Mouse (Mus musculus): ENCODE data around the gene Myo1f. TPM values are rescaled to one million over a fixed set of nuclear protein-coding genes. Genes with fewer than 3 reads are reported as not detected.
A peak's percentile ranks its signal among the peaks of the same experiment; 100 is the strongest.

The Myo1f gene
- polyA plus RNA-seq, 1 experiment: 5.1 TPM

DNA sequence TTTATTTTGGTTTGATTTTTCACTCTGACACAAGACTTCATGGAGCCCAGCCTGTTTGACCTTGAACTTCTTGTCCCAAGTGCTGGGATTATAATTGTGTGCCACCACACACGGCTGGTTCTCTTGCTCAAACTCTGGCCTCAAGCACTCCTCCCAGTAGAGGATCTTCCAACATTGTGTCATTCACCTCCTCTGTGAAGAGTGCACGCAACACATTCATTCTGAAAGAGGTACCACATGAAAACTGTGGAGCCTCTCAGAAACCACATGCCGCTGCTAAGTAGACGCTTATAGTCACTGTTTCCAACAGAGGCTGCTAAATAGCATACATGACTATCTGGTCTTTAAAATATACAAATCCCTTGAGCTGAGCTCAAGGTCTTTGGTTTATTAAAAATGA lies 3.4 kb upstream of the Myo1f start:
- H3K36me3 ChIP-seq (ENCODE audit: control insufficient read depth, insufficient read depth, low read length): peaks cover 1% of the 10 kb centered on the region; the same call in 1 of the 2 replicates
- no peak overlapping the region for H3K27ac ChIP-seq (ENCODE audit: insufficient read depth, low read depth, low read length)
- TF ChIP-seq POLR2A (IDR thresholded peaks at IDR 0.05; ENCODE audit: low read depth, low read length) (no peak), CTCF (IDR thresholded peaks at IDR 0.05; ENCODE audit: extremely low read depth, insufficient read length, insufficient replicate concordance, low read depth, low read length) (no peak)
- H3K4me1 ChIP-seq (ENCODE audit: control insufficient read depth, insufficient read depth, insufficient read length, low read length): no peaks in the 10 kb centered on the region
- 74% methylated on average over 4 of the region's 4 CpGs for WGBS
- no peak overlapping the region for H3K4me3 ChIP-seq (ENCODE audit: low read depth, low read length)
- H3K27me3 ChIP-seq (ENCODE audit: control insufficient read depth, insufficient read depth, low read length): no peaks in the 10 kb centered on the region

DNA sequence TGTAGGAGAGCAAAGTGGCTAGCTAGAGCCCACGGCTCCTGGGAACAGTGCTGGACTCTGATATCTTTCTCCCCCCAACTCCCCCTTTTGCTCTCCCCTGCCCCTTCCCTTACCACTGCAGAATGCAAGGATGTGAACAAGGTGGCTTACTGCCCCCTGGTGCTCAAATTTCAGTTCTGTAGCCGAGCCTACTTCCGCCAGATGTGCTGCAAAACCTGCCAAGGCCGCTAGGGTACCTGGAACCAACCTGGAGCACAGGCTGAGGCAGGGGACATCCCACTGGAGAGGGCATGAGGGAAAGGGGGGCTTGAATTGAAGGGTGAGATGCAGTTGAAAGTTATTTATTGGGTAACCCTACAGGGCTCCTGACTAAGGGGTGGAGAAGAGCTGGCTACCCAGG lies 2.5 kb upstream of the Myo1f start:
- Histone ChIP-seq H3K4me3 (ENCODE audit: low read depth, low read length) (no peak overlapping the region), H3K27me3 (ENCODE audit: control insufficient read depth, insufficient read depth, low read length) (no peaks in the 10 kb centered on the region), H3K4me1 (ENCODE audit: control insufficient read depth, insufficient read depth, insufficient read length, low read length) (no peaks in the 10 kb centered on the region), H3K27ac (ENCODE audit: insufficient read depth, low read depth, low read length) (no peak overlapping the region), H3K36me3 (ENCODE audit: control insufficient read depth, insufficient read depth, low read length) (peaks cover 1% of the 10 kb centered on the region; the same call in 1 of the 2 replicates)
- 58% methylated on average over 4 of the region's 4 CpGs for WGBS
- TF ChIP-seq CTCF (IDR thresholded peaks at IDR 0.05; ENCODE audit: extremely low read depth, insufficient read length, insufficient replicate concordance, low read depth, low read length) (peak; percentile 57; the same call in 1 of the 2 replicates), POLR2A (IDR thresholded peaks at IDR 0.05; ENCODE audit: low read depth, low read length) (no peak)

DNA sequence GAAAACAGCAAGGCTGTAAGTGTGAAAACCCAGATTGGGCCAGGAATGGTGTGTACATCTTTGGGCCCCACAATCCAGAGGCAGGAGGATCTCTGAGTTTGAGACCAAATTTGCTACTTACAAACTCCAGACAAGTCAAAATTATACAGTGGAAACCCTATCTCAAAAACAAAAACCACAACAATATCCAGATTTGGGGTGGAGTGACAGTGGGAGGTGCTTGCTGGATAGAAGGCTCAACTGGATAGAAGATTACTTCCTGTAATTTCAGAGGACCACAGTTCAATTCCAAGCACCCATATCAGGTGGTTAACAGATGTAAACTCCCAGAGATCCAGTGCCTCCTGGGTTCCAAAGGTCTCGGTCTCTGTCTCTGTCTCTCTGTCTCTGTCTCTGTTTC lies 971 bp upstream of the Myo1f start:
- WGBS: 95% methylated on average over 1 of the region's 1 CpGs
- 0 out of 2 replicates have a peak, but pooled peaks cover 1% of the 10 kb centered on the region for H3K36me3 ChIP-seq (ENCODE audit: control insufficient read depth, insufficient read depth, low read length)
- H3K4me1 ChIP-seq (ENCODE audit: control insufficient read depth, insufficient read depth, insufficient read length, low read length): no peaks in the 10 kb centered on the region
- no peak for TF ChIP-seq CTCF (IDR thresholded peaks at IDR 0.05; ENCODE audit: extremely low read depth, insufficient read length, insufficient replicate concordance, low read depth, low read length)
- no peak for TF ChIP-seq POLR2A (IDR thresholded peaks at IDR 0.05; ENCODE audit: low read depth, low read length)
- no peaks in the 10 kb centered on the region for H3K27me3 ChIP-seq (ENCODE audit: control insufficient read depth, insufficient read depth, low read length)
- no peak overlapping the region for H3K27ac ChIP-seq (ENCODE audit: insufficient read depth, low read depth, low read length)
- H3K4me3 ChIP-seq (ENCODE audit: low read depth, low read length): no peak overlapping the region

DNA sequence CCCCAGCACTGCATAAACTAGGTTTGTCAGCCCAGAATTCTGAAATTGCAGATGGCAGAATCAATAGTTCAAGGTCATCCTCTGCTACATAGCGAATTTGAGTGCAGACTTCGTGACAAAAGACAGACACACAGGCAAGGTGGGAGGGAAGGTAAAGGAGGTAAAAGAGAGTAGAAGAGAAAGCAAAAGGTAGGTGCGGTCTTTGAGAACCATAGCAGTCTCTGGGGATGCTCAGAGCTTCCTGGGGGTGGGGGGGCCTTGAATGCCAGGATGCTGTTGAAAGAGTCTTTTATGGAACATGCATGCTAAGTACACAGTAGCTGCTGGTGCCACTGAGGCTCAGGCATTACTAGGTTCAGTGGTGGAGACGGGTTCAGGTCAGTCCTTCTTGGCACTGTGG lies 2.4 kb downstream of the Myo1f start:
- TF ChIP-seq CTCF (IDR thresholded peaks at IDR 0.05; ENCODE audit: extremely low read depth, insufficient read length, insufficient replicate concordance, low read depth, low read length) (no peak), POLR2A (IDR thresholded peaks at IDR 0.05; ENCODE audit: low read depth, low read length) (no peak)
- Histone ChIP-seq H3K4me1 (ENCODE audit: control insufficient read depth, insufficient read depth, insufficient read length, low read length) (no peaks in the 10 kb centered on the region), H3K27me3 (ENCODE audit: control insufficient read depth, insufficient read depth, low read length) (no peaks in the 10 kb centered on the region), H3K27ac (ENCODE audit: insufficient read depth, low read depth, low read length) (0 out of 2 replicates have a peak overlapping the region, but pooled peaks have one; percentile 42), H3K36me3 (ENCODE audit: control insufficient read depth, insufficient read depth, low read length) (no peaks in the 10 kb centered on the region), H3K4me3 (ENCODE audit: low read depth, low read length) (no peak overlapping the region)
- WGBS: 57% methylated on average over 4 of the region's 4 CpGs

DNA sequence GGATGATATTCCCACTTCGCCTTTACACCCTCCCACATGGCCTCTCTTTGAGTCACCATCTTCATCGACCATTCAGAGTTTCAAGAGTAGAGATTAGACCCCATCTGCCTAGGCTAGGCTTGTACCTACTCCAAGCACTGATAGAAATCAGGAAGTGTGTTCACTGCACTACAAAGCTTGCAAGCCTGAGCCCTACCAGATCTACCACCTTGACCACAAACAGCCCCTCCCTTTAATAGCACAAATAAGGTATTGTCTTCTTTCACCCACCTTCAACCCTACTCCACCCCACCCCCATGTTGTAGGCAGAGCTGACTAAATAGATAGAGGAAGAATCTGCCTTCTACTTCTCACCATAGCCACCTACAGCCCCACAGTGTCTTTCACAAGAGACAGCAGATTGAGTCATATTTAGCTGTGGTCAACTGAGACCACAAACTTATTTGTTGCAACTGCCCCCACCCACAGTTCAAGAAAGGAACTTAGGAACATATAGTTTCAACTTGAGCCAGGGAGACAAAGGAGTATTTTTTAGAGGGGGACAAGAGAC lies 8.1 kb downstream of the Myo1f start:
- no peaks in the 10 kb centered on the region for H3K36me3 ChIP-seq (ENCODE audit: control insufficient read depth, insufficient read depth, low read length)
- no peaks in the 10 kb centered on the region for H3K4me1 ChIP-seq (ENCODE audit: control insufficient read depth, insufficient read depth, insufficient read length, low read length)
- H3K27ac ChIP-seq (ENCODE audit: insufficient read depth, low read depth, low read length): peak overlapping the region; percentile 85
- 64% methylated on average over 2 of the region's 2 CpGs for WGBS
- H3K27me3 ChIP-seq (ENCODE audit: control insufficient read depth, insufficient read depth, low read length): no peaks in the 10 kb centered on the region
- TF ChIP-seq POLR2A (IDR thresholded peaks at IDR 0.05; ENCODE audit: low read depth, low read length): no peak
- no peak for TF ChIP-seq CTCF (IDR thresholded peaks at IDR 0.05; ENCODE audit: extremely low read depth, insufficient read length, insufficient replicate concordance, low read depth, low read length)
- no peak overlapping the region for H3K4me3 ChIP-seq (ENCODE audit: low read depth, low read length)

DNA sequence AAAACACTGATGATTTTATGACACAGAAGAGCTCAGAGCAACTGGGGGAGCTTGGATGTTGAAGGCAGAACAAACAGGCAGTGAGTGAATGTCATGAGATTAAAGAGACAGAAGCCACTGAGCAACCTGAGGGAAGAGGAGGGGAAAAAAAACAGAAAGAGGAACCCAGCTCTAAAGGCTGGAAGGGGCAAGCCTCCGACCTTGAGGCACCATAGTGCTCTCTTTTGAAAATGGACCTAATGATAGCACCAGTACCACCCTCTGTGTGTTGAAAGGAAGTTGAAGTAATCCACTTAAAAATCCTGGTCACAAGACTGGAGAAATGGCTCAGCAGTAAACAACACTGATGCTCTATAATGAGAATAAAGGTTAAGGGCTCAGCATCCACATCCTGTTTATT lies 9.1 kb downstream of the Myo1f start:
- Histone ChIP-seq H3K27me3 (ENCODE audit: control insufficient read depth, insufficient read depth, low read length) (no peaks in the 10 kb centered on the region), H3K27ac (ENCODE audit: insufficient read depth, low read depth, low read length) (peak overlapping the region; percentile 72), H3K36me3 (ENCODE audit: control insufficient read depth, insufficient read depth, low read length) (no peaks in the 10 kb centered on the region), H3K4me3 (ENCODE audit: low read depth, low read length) (no peak overlapping the region), H3K4me1 (ENCODE audit: control insufficient read depth, insufficient read depth, insufficient read length, low read length) (no peaks in the 10 kb centered on the region)
- TF ChIP-seq POLR2A (IDR thresholded peaks at IDR 0.05; ENCODE audit: low read depth, low read length): no peak
- TF ChIP-seq CTCF (IDR thresholded peaks at IDR 0.05; ENCODE audit: extremely low read depth, insufficient read length, insufficient replicate concordance, low read depth, low read length): no peak
- 48% methylated on average over 1 of the region's 1 CpGs for WGBS

DNA sequence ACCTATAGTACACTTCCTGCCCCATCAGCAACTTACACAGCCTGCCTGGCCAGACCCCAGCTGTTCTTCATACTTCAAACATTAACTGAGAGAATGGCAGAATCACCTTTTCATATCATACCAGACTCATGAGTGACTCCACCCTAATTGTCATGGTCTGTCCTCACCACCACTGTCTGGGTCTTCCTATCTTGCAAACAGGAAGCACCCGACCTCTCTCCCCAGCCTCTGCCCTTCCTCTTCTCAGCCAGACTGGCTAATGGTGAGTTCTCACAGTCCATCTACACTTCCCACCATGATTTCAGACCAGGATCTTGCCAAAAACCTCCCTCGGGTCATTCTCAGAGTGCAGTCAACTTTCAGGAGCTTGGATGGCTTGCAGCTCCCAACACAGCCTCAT lies 10.7 kb downstream of the Myo1f start:
- Histone ChIP-seq H3K4me3 (ENCODE audit: low read depth, low read length) (no peak overlapping the region), H3K27ac (ENCODE audit: insufficient read depth, low read depth, low read length) (0 out of 2 replicates have a peak overlapping the region, but pooled peaks have one; percentile 12), H3K4me1 (ENCODE audit: control insufficient read depth, insufficient read depth, insufficient read length, low read length) (no peaks in the 10 kb centered on the region), H3K27me3 (ENCODE audit: control insufficient read depth, insufficient read depth, low read length) (no peaks in the 10 kb centered on the region), H3K36me3 (ENCODE audit: control insufficient read depth, insufficient read depth, low read length) (no peaks in the 10 kb centered on the region)
- 58% methylated on average over 2 of the region's 2 CpGs for WGBS
- TF ChIP-seq CTCF (IDR thresholded peaks at IDR 0.05; ENCODE audit: extremely low read depth, insufficient read length, insufficient replicate concordance, low read depth, low read length) (no peak), POLR2A (IDR thresholded peaks at IDR 0.05; ENCODE audit: low read depth, low read length) (no peak)
